Mouse (Mus musculus) forebrain, embryonic 14.5 days (tissue): ENCODE measurements at regions not wholly inside any gene's neighbourhood (a gene's known extent, or its start where the extent isn't known, plus 50 kb on each side); places are given as distances from the start of the nearest gene placed in this dataset.

ENCODE experiments used
- ATAC-seq: fragments of 200-750 bp; cut with Nextera tagmentation; 2 replicates; pipeline ENCODE4 v1.8.0; 2017; ENCODE audit warnings: mild to moderate bottlenecking, moderate library complexity
- DNase-seq: peaks from one replicate; pipeline ENCODE4 v3.0.0-alpha.2; 2015; ENCODE audit warnings: low spot score
- H3K27ac ChIP-seq: fragments of 300-500 bp; sonication (generic); 2 replicates; pipeline ENCODE4 v1.5.1; 2014; ENCODE audit warnings: low read depth, mild to moderate bottlenecking, control low read depth, low read length, moderate library complexity
- H3K27me3 ChIP-seq: fragments of 300-500 bp; sonication (generic); replicated peaks from 2 replicates; pipeline ENCODE4 v1.6.1; 2014; ENCODE audit warnings: low read length, control low read depth, mixed read lengths; ENCODE audit not compliant: control insufficient read depth, insufficient read depth
- H3K36me3 ChIP-seq: fragments of 300-500 bp; sonication (generic); 2 replicates; pipeline ENCODE4 v1.6.1; 2014; ENCODE audit warnings: low read length, control low read depth; ENCODE audit not compliant: control insufficient read depth, insufficient read depth
- H3K4me1 ChIP-seq: fragments of 300-500 bp; sonication (generic); 2 replicates; pipeline ENCODE4 v1.6.1; 2014; ENCODE audit warnings: antibody characterized with exemption, low read length, control low read depth; ENCODE audit not compliant: control insufficient read depth, insufficient read depth
- H3K4me2 ChIP-seq: fragments of 300-500 bp; sonication (generic); 2 replicates; pipeline ENCODE4 v1.6.1; 2014; ENCODE audit warnings: mild to moderate bottlenecking, control low read depth, low read length
- H3K4me3 ChIP-seq: fragments of 300-500 bp; sonication (generic); 2 replicates; pipeline ENCODE4 v1.5.1; 2014; ENCODE audit warnings: low read depth, low read length, control low read depth
- H3K9ac ChIP-seq: fragments of 300-500 bp; sonication (generic); 2 replicates; pipeline ENCODE4 v1.6.1; 2014; ENCODE audit warnings: mild to moderate bottlenecking, low read length, control low read depth, moderate library complexity
- H3K9me3 ChIP-seq: fragments of 300-500 bp; sonication (generic); replicated peaks from 2 replicates; pipeline ENCODE4 v1.6.1; 2016; ENCODE audit warnings: low read length, control low read depth, mixed read lengths; ENCODE audit not compliant: control insufficient read depth
- WGBS: fragments of 180-500 bp; shearing (Covaris S2); extraction: QIAGEN DNeasy Blood & Tissue Kit; methylation state at CpG from one replicate; pipeline ENCODE4 v1.1.7; 2014; 5-methylcytosine and 5-hydroxymethylcytosine counted together

DNA sequence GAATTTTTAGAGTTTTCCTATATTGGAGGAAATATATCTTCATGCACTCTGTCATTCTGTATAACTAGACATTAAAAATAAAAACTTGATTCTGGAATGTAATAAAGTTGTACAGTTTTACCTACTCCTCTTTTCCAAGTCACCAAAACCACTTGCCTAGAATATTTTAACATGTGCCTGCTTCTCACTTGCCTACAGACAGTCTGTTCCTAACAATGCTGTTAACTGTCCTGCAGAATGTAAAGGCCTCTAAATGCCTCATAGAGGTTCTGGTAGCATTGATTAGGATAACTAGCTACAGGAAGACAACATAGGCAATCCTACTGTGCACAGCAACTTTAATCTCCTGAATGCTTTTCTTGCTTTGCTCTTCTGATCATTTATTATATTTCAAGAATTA lies 614.9 kb upstream of the Pcdh7 start:
- H3K4me3 ChIP-seq, result no peak overlapping the region
- H3K4me2 ChIP-seq, result no peak overlapping the region
- no peak overlapping the region for H3K27ac ChIP-seq
- H3K36me3 ChIP-seq, result no peaks in the 10 kb centered on the region
- ATAC-seq, result no peak
- H3K4me1 ChIP-seq, result no peaks in the 10 kb centered on the region
- no peak for DNase-seq
- H3K9ac ChIP-seq, result no peak overlapping the region
- H3K9me3 ChIP-seq, result no peaks in the 10 kb centered on the region
- no peaks in the 10 kb centered on the region for H3K27me3 ChIP-seq

DNA sequence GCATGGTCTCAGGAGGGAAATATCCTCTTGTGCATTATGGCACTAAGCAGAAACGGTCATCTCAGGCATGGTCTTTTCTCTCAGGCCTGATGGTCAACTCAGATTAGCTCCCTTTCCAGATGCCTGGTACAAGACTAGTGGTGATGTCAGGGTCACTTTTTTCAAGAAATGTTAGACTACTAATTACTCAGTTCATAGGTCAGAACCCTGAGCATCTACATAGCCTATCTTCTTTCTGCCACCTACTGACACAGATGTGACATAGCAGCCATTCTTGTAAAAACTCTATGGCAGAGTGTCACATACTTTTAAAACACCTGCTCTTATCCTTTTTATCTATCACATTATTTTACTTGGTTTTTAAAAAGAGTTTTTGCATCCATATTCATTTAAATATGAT lies 589.3 kb upstream of the Pcdh7 start:
- H3K27ac ChIP-seq, result no peak overlapping the region
- H3K27me3 ChIP-seq, result no peaks in the 10 kb centered on the region
- no peaks in the 10 kb centered on the region for H3K4me1 ChIP-seq
- H3K4me2 ChIP-seq, result no peak overlapping the region
- H3K9me3 ChIP-seq, result no peaks in the 10 kb centered on the region
- H3K9ac ChIP-seq, result no peak overlapping the region
- peak; percentile 4 for DNase-seq
- ATAC-seq, result no peak
- H3K36me3 ChIP-seq, result no peaks in the 10 kb centered on the region
- no peak overlapping the region for H3K4me3 ChIP-seq
- 73% methylated on average over 1 of the region's 1 CpGs for WGBS
